Mouse (Mus musculus) kidney, adult 11 months (tissue): Measurements from ENCODE around the gene Zfp51.
"Not testable (repeated sequence)": the region's sequence is repeated elsewhere in the genome, so short reads cannot be mapped to it uniquely, and the experiment has no call there.

Experiments used
- DNase-seq: peaks from one replicate; pipeline ENCODE4 v3.0.0; 2022

The Zfp51 gene

DNA sequence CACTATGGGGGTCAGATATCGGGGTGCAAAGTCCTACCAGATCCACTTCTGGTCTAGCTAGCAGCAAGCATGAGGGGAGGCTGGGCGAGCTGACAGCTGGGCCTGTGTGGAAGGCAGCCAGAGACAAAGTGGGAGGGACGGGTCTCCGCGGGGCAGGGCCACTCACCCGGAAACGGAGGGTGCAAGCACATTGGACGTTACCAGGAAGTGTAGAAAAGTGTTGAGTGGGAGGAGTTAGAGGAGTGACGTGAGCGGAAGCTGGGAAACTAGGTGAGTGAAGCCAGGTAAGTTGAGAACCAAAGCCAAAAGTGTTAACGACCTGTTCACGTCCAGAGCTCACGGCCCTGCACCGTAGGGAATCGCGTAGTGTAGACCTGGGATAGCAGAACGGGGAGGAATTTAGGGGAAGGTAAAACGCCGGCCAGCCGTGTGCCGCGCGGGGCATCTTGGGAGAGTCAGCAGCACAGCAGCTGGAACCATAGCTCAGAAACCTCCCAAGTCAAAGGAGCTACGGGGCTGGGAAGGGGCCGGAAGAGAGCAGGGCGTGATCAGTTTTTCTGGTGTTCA is at the start of gene Zfp51:
TSS of gene Zfp51 (plus strand) at position 237 of the 567 bp plus-strand sequence.
- peak; percentile 97 for DNase-seq

DNA sequence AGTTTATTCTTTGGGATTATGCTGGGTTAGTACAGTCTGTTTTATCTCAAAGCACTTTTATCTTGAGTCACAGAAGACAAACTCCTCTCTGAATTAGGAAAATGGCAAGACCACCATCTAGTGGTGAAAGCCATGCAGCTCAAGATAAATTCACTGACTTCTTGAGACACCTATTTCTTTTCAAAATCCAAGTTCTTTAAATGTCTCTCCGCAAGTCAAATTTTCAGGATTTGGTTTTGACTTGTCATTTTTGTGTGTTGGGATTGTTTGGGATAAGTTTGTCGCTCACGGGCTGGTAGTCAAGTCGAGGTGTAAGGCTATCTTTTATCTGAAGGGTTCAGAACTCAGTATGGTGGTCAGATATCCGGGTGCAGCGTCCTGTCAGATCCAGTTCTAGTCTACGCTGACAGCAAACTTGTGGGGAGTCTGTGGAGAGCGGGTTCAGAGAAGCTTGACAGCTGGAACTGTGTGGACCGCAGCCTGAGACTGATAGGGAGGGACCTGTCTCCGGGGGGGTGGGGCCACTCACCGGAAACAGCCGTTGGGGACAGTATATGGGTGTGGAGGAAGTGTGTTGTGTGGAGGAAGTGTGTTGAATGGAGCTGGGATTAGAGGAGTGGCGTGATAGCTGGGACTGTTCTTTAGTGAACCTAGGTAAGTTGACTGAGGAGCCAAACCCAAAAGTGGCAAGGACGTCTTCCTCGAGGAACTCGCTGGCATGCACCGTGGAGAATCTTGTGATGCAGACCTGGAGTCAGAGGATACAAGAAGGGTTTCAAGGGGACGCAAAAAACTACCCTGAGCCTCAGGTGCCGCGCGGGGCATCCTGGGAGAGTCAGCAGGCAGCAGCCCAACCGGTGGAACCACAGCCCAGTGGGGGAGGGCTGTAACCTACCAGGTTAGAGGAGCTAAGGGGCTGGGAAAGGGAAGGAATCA is 27.2 kb upstream of the Zfp51 start, which contains the start of gene Zfp54:
TSS of gene Zfp54 (plus strand) at position 564 of the 936 bp plus-strand sequence.
- peak; percentile 77 for DNase-seq

DNA sequence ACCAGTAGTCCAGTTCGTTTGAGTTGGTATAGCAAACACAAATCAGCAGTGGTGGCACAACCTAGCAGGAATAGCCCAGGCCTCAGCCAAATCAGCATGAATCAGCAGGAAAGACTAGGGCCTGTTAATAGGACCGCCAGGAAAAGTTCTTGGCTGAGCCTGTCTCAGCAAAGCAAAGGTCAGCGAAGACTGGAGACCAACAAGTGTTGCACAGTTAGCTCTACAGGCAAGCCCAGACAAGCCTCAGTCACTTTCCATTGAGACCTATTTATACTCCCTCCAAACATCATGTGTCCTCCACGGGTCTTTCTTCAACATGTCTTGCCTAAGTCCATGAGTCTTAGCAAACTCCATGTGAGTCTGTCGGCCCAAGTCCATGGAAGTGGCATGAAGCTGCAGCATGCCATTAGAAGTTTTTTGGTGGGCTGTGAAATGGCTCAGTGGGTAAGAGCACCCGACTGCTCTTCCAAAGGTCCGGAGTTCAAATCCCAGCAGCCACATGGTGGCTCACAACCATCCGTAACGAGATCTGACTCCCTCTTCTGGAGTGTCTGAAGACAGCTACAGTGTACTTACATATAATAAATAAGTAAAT is 11.3 kb upstream of the Zfp51 start:
- DNase-seq = peak; percentile 12

DNA sequence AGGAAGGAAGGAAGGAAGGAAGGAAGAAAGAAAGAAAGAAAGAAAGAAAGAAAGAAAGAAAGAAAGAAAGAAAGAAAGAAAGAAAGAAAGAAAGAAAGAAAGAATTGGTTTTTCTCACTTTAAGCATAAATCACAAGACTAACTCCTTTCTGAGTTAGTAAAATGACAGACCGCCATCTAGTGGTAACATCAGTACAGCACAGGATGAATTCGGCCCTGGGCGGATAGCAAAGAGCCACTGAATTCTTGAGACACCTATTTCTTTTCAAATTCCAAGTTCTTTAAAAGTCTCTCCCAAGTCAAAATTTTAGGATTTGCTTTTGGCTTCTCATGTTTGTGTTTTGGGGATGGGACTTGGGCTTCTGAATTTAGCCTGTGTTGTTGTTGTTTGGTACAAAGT is 505 bp upstream of the Zfp51 start:
- DNase-seq = peak; percentile 71

DNA sequence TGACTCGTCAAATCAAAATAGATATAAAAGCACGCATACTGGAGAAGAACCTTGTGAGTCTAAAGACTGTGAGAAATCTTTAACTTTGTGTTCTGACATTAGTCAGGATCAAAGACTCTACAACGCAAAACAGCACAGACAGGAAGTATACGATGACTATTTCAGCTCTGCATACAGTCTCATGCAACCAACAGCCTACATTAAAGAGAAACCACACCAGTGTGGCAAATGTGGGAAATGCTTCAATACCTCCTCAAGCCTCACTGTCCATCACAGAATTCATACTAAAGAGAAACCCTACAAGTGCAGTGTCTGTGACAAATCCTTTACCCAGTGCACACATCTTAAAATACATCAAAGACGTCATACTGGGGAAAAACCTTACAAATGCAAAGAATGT is 13.4 kb downstream of the Zfp51 start:
- no peak for DNase-seq

DNA sequence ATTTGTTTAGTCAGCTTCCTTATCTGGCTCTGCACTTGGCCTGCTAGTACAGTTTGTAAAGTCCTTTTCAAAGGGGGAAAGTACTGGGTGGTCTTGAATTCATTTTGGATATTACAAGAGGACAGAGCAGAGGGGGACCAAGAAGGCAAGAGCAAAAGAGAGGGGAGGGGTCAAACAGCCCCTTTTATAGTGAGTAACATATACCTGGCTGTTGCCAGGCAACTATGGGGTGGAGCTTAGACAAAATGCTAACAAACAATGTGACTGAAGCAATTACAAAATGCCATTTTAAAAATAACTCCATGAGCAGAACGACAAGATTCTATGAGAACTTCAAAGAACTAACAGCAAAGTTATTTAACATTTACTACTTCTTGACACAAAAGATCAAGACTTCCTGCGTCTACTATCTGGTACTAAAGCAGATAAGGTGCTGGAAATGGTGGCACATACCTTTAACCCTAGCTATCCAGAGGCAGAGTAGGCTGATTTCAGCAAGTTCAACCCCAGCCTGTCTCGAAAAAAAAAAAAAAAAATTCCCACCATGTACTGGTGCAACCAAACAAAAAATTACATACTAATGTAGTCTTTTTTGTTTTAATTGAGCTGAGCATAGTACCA is 22.0 kb downstream of the Zfp51 start:
- DNase-seq = no peak

DNA sequence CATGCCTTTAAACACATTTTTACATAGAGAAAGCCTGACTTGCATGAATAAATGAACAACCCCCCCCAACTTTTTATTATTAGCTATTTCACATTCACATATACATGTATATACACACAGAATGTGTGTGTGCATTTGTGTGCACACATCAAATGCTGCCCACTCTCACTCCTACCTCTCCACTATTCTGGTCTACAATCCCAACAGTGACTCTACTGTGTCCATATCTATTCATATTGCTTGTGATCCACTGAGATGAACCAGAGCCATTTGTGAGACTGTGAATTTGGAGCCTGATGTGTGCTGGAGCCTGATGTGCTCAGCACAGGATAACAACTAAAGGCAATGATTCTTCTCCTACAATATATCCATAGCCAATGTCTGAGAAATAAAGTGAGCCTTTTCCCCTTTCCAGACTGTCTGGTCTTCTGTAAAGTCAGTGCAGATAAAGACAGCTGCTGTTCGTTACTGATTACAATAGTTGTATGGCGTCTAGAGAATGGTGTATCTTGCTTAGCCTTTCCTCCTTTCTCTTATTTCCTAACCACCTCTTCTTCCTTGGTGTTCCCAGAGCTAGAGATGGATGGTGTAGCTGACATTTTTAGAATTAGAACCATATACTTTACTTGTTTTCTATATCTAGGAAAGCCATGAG is 22.6 kb downstream of the Zfp51 start:
- no peak for DNase-seq

DNA sequence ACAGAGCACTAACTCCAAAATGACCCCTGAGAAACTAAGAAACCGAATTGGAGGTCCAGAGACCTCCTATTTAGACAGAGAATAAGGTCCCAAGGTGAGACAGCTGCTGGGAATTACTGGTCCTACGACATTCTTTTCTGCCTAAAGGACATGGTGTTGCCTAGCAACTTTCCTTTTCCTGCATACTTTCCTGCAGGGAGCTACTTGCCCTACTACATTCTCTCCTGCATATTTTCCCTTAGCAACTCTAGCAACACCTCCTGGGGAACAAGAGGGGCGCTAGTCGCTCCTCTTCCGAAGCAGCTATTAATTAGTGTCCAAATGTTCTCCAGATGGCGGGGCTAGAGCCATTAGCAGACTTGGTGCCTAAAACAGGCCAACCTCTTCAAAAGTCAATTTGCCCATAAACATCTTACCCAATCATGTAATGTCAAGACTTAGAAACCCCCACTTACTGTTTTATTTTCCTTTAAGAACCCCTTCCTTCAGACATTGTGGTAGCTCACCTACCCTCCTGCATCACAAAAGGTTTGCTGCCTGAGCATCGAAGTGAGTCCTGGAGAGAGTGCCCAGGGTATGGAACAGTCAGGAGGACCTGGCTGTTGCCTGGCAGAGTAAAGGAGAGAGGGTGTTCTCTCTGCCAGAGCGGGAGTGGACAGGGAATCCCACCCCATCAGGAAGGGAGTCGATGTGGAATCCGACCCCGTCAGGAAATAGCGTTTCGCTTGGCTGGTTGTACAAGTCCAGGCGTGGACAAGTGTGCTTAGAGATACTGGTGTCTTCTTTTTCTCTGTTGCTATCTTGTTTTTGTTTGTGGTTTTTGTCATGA is 23.4 kb downstream of the Zfp51 start:
- DNase-seq = peak; percentile 78

DNA sequence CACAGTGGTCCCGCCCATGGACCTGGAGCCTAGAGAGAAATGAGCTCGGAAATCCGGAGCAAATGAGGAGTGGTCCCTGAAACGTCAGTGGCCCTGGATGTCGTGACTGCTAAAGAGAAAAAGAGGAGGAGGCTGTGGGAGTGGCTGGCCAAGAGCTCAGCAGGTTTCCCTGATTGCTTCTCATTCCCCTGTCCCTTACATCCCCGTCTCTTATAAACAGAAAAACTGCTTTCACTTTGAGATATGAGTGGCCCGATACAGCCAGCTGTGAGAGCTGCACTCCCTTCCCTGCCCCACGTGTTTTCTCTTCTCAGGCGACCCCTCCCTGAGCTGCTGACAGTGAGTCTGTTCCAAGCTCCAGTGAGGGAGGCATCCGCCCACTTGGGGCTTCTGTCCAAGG is 24.6 kb downstream of the Zfp51 start:
- DNase-seq = peak; percentile 27

DNA sequence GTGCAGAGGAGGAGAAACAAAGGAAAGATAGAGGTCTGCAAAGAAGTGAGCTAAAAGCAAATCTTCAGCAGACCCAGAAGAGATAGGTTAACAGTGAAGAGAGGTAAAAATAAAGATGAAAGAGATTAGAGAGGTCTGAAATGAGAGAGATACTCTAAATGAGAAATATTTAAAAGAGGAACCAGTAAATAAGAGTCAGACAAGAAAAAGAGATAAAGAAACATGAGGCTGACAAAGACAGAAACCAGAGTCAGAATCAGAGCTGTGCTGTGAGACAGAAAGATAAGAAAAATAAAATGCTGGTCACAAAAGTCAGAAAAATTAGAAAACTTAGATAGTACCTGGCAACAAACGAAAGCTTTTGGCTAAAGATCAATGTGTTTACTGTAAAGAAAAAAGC is 25.1 kb downstream of the Zfp51 start:
- not testable (repeated sequence) for DNase-seq

DNA sequence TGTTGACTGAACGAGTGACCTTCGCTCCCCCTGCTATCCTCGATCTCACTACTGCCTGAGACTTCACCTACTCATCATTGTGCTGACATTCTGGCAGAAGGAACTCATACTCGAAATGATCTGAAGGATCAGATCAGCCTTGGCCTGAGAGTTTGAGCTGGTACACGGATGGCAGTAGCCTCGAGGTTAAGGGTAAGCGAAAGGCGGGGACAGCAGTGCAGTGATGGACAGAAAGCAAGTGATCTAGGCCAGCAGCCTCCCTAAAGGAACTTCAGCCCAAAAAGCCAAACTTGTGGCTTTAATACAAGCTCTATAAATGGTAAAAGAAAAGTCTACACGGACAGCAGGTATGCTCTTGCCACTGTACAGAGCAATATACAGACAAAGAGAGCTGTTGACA is 26.2 kb downstream of the Zfp51 start:
- not testable (repeated sequence) for DNase-seq

DNA sequence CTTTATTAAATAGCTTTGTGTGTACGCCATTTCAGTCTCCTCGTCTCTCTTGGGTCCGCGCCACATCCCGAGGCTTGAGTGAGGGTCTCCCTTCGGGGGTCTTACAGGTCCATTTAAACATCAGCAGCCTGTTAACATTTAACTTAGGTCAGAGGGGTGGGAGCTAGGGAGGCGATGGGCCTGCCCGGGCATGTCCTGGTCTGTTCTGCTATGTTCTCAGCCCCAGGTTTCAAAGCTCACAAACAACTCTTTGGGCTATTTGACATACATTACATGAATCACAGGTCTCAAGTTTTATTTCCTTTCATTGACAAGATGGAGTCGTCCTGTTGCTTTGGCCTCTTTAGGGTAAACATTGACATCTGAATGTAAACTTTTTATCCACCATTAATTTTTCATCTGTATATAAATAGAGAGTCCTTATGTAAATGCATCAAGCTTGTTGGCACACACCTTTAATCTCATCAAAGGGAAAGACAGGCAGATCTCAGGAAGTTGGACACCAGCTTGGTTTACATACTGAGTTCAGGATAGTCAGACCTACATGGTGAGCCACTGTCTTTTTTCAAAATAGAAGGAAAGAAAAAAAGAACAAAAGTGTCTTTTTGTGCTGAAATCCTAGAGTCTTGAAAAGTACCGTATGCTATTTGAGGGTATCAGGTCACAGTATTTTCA is 28.1 kb downstream of the Zfp51 start:
- not testable (repeated sequence) for DNase-seq

DNA sequence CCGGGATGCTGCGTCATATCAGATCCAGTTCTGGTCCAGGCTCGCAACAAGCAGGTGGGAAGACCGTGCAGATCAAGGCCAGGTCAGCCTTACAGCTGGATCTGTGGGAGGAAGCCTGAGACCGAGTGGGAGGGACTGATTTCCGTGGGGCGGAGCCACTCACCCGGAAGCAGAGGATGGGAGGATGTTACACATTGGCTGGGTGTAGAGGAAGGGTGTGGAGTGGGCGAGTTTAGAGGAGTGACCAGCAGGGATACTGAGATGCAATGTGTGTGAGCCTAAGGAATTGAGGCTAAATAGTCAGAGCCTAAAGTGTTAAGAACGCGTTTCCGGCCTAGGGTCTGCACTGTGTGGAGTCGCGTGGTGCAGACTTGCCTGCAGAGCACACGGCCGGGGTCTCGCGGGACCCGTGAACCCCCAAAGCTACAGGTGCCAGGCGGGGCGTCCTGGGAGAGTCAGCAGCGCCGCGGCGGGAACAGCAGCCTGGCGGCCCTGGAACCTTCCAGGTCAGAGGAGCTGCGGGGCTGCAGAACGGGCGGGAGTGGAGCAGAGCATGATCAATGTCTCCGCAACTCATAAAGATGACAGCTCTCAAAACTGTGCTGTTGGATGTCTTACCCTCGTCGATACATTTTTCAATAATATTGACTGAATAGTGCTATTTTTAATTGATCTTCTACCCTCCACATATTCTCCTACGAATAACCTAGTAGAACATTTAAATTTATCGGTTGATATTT is 38.8 kb downstream of the Zfp51 start, which contains the start of gene Zfp53:
TSS of gene Zfp53 (plus strand) at position 239 of the 740 bp plus-strand sequence.
- peak; percentile 93 for DNase-seq

DNA sequence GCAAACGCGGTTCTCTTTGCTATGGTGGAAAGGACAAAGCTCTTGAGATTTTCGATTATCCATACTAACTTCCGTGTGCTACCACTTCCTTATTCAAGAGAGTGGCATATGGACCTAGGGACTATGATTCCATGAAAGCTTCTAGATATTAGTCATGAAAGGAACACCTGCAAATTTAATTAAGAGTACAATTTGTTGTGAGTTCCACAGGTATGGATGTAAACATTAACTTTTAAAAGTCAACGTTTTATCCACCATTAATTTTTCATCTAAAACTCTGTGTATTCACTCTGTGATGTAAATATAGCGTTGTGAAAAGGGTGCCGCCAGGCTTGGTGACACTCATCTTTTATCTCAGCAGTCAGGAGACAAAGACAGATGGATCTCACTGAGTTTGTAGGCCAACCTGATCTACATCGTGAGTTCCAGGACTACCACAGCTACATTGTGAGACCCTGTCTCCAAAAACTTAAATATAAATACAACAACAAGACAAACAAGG is 39.4 kb downstream of the Zfp51 start:
- no peak for DNase-seq

DNA sequence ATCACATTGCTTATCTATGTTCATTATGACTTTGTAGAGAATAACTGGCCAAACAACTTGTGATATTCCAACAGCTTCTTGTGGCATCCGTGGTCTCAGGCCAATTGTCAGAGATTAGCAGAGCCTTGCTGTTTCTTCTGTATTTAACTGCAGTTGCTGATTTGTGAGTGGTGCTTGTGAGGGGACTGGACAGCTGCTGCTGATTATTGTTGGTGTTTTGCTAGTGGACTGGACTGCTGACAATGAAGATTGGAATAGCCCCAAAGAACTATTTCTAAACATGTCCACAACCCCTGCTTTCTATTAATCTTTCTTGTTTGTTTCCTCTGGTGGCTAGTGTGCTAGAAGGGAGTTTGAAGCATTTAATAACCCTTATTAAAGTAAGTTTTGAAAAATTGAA is 51.2 kb downstream of the Zfp51 start:
- no peak for DNase-seq

DNA sequence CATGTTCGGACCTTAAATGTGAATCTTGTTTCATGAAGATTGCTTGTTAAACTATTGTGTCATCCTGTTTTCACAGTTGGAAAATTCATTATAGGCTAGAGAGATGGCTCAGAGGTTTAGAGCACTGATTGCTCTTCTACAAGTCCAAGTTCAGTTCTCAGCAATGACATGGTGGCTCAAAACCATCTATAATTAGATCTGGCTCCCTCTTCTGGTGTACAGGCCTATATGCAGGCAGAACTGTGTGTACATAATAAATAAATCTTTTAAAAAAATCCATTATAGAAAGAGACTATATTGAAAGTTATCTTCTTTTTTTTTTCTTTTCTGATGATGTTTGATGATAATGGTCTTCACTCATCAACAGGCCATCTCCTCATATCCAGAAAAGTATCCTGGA is 54.4 kb downstream of the Zfp51 start:
- no peak for DNase-seq

DNA sequence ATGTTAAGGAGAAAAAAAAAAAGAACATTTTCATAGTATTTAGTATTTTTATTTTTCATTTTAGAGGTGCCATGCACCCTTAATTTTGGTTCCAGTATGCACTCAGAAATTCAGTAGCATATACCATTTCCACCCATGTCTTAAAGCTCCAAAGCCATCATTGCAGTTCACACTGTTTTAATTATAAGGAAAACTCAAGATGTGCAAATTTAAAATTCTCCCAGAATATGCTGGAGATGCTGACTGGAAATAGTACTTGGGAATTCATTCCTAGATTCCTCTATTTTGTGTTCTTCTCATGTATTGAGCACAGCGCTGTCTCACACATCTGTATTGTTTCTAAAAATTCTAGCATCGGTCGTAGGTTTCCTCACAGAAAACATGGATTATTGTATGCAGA is 56.1 kb downstream of the Zfp51 start:
- DNase-seq = no peak

DNA sequence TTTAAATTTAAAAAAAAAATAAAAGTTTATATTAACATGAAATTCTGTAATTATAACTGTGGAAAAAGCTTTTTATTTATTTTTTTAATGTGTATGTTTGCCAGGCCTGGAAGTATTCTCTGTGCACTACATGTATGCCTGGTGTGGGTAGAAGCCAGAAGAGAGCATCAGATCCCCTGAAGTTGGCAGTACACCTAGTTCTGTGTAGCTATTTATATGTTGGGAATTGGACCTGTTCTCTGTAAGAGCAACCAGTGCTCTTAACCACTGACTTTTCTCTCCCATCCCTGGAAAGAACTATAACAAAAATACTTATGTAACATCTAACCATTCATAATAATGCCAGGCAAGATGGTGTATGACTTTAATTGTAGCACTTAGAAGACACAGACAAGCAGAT is 59.6 kb downstream of the Zfp51 start:
- DNase-seq = no peak
